Mouse (Mus musculus) cerebellum, adult 8-10 months (tissue): ENCODE results near the gene Dmp1.

ENCODE experiments used
- DNase-seq: peaks from one replicate; pipeline ENCODE4 v3.0.0; 2022

Dmp1 gene

GRCm38 (mm10) chr5:104202351-104202750 lies at the start of gene Dmp1:
Dmp1 (plus strand) TSS chr5:104202613.
- DNase-seq: no peak

- no peak for DNase-seq
Observed at GRCm38 (mm10) chr5:104157701-104158100, 44.7 kb upstream of the Dmp1 start.

- DNase-seq: peak; percentile 2
Observed at GRCm38 (mm10) chr5:104158332-104159052, 43.9 kb upstream of the Dmp1 start.

GRCm38 (mm10) chr5:104160581-104160980 lies 41.8 kb upstream of the Dmp1 start:
- no peak for DNase-seq

- no peak for DNase-seq
Observed at GRCm38 (mm10) chr5:104161390-104161789, 41.0 kb upstream of the Dmp1 start.

GRCm38 (mm10) chr5:104163536-104163935 lies 38.9 kb upstream of the Dmp1 start:
- no peak for DNase-seq

GRCm38 (mm10) chr5:104170412-104170811 lies 32.0 kb upstream of the Dmp1 start, which contains the start of gene Dspp:
Dspp (plus strand) TSS chr5:104170712.
- no peak for DNase-seq

GRCm38 (mm10) chr5:104173094-104173493 lies 29.3 kb upstream of the Dmp1 start:
- no peak for DNase-seq

- no peak for DNase-seq
Observed at GRCm38 (mm10) chr5:104183743-104184142, 18.7 kb upstream of the Dmp1 start.

GRCm38 (mm10) chr5:104187281-104187680 lies 15.1 kb upstream of the Dmp1 start:
- DNase-seq: no peak

- DNase-seq: no peak
Observed at GRCm38 (mm10) chr5:104195086-104195485, 7.3 kb upstream of the Dmp1 start.

GRCm38 (mm10) chr5:104201153-104201950 lies 1.1 kb upstream of the Dmp1 start:
- DNase-seq: no peak

- DNase-seq: no peak
Observed at GRCm38 (mm10) chr5:104212531-104212930, 10.1 kb downstream of the Dmp1 start.

GRCm38 (mm10) chr5:104218926-104219325 lies 16.5 kb downstream of the Dmp1 start:
- peak; percentile 12 for DNase-seq

GRCm38 (mm10) chr5:104224299-104224698 lies 21.9 kb downstream of the Dmp1 start:
- no peak for DNase-seq

GRCm38 (mm10) chr5:104224750-104225149 lies 22.3 kb downstream of the Dmp1 start:
- no peak for DNase-seq

GRCm38 (mm10) chr5:104228497-104228896 lies 26.1 kb downstream of the Dmp1 start:
- DNase-seq: no peak

GRCm38 (mm10) chr5:104236741-104237140 lies 34.3 kb downstream of the Dmp1 start:
- DNase-seq: no peak

GRCm38 (mm10) chr5:104239674-104240378 lies 37.4 kb downstream of the Dmp1 start:
- DNase-seq: no peak

- DNase-seq: no peak
Observed at GRCm38 (mm10) chr5:104244261-104244660, 41.8 kb downstream of the Dmp1 start.

GRCm38 (mm10) chr5:104251811-104252210 lies 49.4 kb downstream of the Dmp1 start:
- DNase-seq: no peak

GRCm38 (mm10) chr5:104256585-104256984 lies 54.2 kb downstream of the Dmp1 start:
- no peak for DNase-seq

GRCm38 (mm10) chr5:104261908-104262461 lies 59.6 kb downstream of the Dmp1 start:
- no peak for DNase-seq
